Mouse (Mus musculus) cerebellum, adult 9-11 months (tissue): ENCODE results near the gene Fn3krp.

Experiments
- DNase-seq: peaks from one replicate; pipeline ENCODE4 v3.0.0; 2022

Gene Fn3krp

DNA sequence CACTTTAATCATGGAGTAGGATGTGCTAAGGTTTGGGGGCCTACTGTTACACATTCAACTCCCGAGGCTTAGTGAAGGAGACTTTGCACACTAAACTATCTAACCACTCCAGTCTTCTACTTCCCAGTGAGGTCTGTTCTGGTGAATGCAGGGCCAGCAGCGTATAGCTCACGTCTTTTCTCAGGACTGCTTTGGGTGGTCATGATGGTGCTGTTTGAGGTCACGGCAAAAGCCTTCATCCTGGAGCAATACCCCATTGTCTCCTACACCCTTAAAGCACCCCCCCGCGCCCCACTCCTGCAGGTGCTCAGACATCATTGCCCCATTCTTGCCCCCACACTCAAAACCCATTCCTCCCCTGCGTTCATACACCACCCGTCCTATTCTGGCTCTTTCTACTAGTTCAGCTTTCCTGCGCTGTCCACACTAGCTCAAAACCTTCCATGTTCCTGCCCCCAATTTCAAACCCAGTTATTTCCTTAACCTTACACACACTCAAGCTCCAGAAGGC lies 30.1 kb downstream of the Fn3krp start:
- no peak for DNase-seq

DNA sequence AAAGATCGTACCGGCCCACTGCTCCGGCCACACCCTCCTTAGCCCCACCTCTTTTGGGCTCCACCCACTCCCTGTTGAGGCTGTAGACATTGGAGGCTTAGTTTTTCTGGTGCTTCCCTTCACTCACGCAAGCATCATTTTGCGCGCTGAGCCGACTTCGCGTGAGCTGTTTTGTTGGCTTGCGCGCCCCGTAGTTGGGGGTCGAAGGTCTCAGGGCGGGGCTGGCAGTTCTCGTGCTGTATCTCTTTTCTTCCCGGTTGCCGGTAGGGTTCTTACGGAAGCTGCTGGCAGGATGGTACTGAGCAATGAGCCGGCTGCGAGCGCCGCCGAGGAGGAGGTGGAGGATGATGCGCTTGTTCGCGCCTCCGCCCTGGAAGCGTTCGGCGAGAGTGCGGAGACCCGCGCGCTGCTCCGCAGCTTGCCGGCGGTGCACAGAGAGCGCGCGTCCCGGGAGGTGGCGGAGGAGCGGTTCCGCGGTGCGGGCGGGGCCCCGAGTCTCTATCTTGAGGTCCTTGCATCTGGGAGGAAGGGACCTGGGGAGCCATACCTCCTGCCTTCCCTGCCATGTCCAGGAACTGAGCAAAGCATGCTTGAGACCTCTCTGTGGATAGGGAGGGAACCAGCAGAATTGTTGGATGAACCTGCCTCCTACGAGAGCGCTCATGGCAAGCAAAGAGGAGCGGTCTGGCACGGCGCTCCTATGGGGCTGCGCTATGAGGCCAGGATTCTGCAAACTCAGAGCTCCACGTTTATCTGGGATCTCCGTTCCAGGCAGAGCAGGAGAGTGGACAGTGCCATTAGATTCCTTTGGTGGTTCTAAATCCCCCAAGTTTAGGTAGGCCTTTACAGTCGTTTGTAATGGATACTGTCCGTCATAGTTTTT lies 30.8 kb downstream of the Fn3krp start, which contains the start of gene Tbcd:
Gene Tbcd (plus strand): TSS at position 197 of the 883 bp plus-strand sequence.
- DNase-seq, result peak; percentile 95

DNA sequence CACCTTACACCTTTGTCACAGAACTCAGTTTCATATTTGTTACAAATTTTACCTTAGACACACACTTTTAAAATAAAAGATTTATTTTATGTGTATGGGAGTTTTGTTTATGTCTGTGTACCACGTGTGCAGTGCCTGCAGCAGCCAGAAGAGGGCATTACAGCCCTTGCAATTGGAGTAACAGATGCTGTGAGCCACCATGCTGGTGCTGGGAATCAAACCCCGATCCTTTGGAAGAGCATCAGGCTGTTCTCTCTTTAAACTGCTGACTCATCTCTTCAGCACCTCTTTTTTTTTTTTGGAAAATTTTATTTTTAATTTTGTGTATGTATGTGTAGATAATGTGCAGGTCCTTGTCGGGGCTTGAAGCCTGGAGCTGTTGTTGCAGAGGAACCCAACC lies 36.7 kb downstream of the Fn3krp start:
- no peak for DNase-seq

DNA sequence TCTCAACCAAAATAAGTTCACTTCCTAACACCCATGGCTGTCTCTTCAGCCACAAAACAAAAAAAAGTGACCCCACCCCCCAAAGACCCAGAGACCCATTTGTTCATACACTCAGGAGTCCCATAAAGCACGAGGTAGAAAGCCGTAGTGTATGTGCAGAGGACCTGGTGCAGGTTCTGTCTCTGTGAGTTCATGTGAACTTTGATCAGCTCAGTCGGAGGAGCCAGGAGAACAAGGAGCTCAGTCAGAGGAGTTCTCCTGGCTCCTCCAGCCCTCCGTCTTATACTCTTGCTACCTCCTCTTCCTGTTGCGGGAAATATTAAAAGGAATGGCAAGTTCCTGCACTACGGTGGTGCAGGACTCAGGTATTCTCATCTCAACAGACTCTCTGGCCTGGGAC lies 46.2 kb downstream of the Fn3krp start:
- no peak for DNase-seq

DNA sequence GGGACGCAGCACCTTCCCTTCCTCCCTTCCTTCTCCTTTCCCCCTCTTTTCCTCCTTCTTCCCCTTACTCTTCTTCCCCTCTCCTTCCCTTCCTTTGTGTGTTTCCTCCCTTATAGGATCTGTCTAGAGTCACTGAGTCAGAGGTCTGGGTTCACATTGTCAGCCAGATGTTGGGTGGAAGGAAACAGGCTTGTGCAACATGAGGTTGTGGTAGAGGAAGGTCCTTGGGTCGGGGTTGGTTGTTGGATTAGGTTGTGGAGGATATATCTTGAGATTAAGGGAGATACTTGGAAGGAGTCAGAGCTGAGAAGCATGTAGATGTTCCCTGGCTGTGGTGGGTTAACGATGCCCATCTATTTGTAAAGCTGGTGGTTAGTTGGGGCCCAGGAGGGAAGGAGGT lies 53.6 kb downstream of the Fn3krp start:
- no peak for DNase-seq

DNA sequence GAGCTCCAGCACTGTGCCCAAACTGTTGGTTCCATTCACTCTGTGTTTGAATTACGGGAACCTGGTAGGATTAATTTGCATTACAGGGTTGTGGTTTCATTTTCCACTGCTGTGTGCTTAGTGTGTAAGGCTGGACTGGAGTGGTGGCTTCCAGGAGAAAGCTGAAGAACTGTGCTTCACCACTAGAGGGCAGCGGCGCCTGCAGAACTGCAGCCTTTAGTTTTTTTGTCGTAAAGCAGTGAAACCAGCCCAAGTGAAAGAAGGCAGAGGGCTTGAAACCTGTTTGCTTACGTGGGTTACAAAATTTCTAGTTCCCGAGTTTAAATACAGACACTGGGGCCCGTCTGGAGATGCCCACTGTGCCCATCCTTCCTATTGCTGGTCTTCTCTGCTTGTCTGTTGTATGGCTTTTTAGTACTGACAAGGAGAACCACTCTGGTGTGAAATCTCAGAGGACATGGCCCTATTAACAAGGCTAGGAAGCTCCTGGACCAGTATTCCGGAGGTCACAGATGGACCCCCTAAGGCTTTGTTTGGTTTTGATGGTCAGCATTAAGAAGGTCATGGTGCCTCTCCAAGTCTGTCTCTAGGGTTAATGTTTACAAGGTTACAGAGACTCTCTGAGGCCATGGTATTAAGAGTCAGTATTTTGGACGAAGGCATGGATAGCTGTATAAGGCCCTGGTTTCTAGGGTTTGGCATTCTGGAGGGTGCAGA lies 54.7 kb downstream of the Fn3krp start:
- peak; percentile 56 for DNase-seq

DNA sequence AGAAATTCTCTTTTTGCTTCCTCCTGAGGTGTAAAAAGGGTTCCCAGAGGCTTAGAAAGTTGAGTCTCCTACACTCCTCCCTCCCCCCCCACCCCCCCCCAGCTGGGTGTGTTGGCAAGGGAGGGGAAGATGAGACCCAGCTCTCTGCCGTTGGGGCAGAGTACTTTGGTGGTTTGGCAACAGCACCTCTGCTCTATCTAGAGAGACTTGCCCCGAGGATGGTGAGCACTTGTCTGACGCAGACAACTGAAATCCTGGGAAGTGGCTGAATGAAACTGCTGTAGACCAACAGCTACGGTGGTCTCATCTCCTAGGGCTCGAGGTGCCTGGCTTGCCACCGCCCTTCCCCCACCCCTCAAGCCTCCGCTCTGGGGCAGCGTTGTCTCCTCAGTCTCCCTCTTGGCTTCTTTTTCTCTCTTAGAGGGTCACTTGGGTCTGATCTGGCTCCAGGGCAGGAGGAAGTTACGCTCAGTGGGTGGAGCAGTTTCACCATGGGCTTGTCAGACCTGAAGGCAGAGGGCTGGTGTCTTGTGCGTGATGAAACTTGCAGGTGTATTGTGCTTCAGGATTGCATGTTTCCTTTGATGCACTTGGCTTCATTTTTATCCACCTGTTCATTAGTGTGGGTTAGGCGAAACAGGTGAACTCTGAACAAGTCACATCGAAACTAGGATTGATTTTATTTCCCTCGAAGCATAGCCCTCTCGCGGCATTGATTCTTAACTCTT lies 58.4 kb downstream of the Fn3krp start:
- no peak for DNase-seq
